Mouse (Mus musculus) olfactory bulb, adult 2 months (tissue): ENCODE results near the gene Mical3. TPM values are rescaled to one million over a fixed set of nuclear protein-coding genes. Genes with fewer than 3 reads are reported as not detected.
"Not testable (repeated sequence)": the region's sequence is repeated elsewhere in the genome, so short reads cannot be mapped to it uniquely, and the experiment has no call there.

Experiments used
- H3K27ac ChIP-seq: fragments of 200-500 bp; 2 replicates; pipeline ENCODE4 v1.5.1; 2012; ENCODE audit warnings: low read depth, low read length; ENCODE audit not compliant: insufficient read depth
- H3K4me1 ChIP-seq: fragments of 200-500 bp; 2 replicates; pipeline ENCODE4 v1.6.1; 2012; ENCODE audit warnings: low read length; ENCODE audit not compliant: control insufficient read depth, insufficient read depth
- H3K4me3 ChIP-seq: fragments of 200-500 bp; 2 replicates; pipeline ENCODE4 v1.5.1; 2012; ENCODE audit warnings: mild to moderate bottlenecking, low read depth, low read length, moderate library complexity; ENCODE audit not compliant: insufficient read depth
- CTCF ChIP-seq: fragments of 200-500 bp; IDR thresholded peaks from 2 replicates; pipeline ENCODE4 v1.5.1; 2012; ENCODE audit warnings: low read depth, mild to moderate bottlenecking, low read length, moderate library complexity; ENCODE audit not compliant: insufficient read depth
- POLR2A ChIP-seq: fragments of 200-500 bp; IDR thresholded peaks from 2 replicates; pipeline ENCODE4 v1.6.1; 2012; ENCODE audit warnings: mild to moderate bottlenecking, low read depth, low read length, moderate library complexity; ENCODE audit not compliant: insufficient read depth
- WGBS: fragments of 180-500 bp; shearing (Covaris S2); methylation state at CpG from one replicate; pipeline ENCODE4 v1.1.7; 2018; 5-methylcytosine and 5-hydroxymethylcytosine counted together
- polyA plus RNA-seq: library from polyadenylated mRNA; stranded (reverse); fragments of >200 nt; gene quantifications from 2 replicates; pipeline ENCODE4 v1.2.4, GENCODE M21; 2012; ENCODE audit warnings: low replicate concordance; ENCODE audit not compliant: missing spikeins, insufficient read depth, insufficient read length

Gene Mical3
- polyA plus RNA-seq, 1 experiment, result 277 TPM

GRCm38 (mm10) chr6:120917975-120918374 is 212.8 kb downstream of the Mical3 start:
- Histone ChIP-seq H3K4me1 (peaks cover 15% of the 10 kb centered on the region), H3K27ac (no peak overlapping the region), H3K4me3 (no peak overlapping the region)
- 73% methylated on average over 3 of the region's 3 CpGs for WGBS
- TF ChIP-seq CTCF (no peak), POLR2A (no peak)

- 19% methylated on average over 11 of the region's 14 CpGs for WGBS
- peaks cover 15% of the 10 kb centered on the region for H3K4me1 ChIP-seq
- peak overlapping the region; percentile 93 for H3K4me3 ChIP-seq
- H3K27ac ChIP-seq, result not testable (repeated sequence)
Measured at GRCm38 (mm10) chr6:120916972-120917881, 213.6 kb downstream of the Mical3 start.

GRCm38 (mm10) chr6:120916074-120916971 is 214.5 kb downstream of the Mical3 start, which contains the start of gene Bid:
TSS of gene Bid (minus strand) at chr6:120916853.
- Histone ChIP-seq H3K27ac (no peak within 1 kb of the TSS), H3K4me1 (peaks cover 15% of the 10 kb centered on the region), H3K4me3 (peak within 1 kb of the TSS; percentile 93)
- WGBS, result 1% methylated on average over 67 of the region's 67 CpGs
- TF ChIP-seq CTCF, result no peak
- no peak for TF ChIP-seq POLR2A

- H3K27ac ChIP-seq, result no peak overlapping the region
- H3K4me1 ChIP-seq, result peaks cover 15% of the 10 kb centered on the region
- WGBS, result 44% methylated on average over 2 of the region's 2 CpGs
- H3K4me3 ChIP-seq, result no peak overlapping the region
- TF ChIP-seq CTCF (no peak), POLR2A (no peak)
Measured at GRCm38 (mm10) chr6:120915649-120915975, 215.2 kb downstream of the Mical3 start.

GRCm38 (mm10) chr6:120914911-120915648 is 215.7 kb downstream of the Mical3 start:
- H3K4me3 ChIP-seq, result no peak overlapping the region
- H3K27ac ChIP-seq, result no peak overlapping the region
- 45% methylated on average over 9 of the region's 9 CpGs for WGBS
- H3K4me1 ChIP-seq, result peaks cover 15% of the 10 kb centered on the region
- no peak for TF ChIP-seq CTCF
- TF ChIP-seq POLR2A, result no peak

- Histone ChIP-seq H3K27ac (no peak overlapping the region), H3K4me3 (no peak overlapping the region), H3K4me1 (peaks cover 15% of the 10 kb centered on the region)
- 76% methylated on average over 4 of the region's 4 CpGs for WGBS
- TF ChIP-seq CTCF (no peak), POLR2A (no peak)
Measured at GRCm38 (mm10) chr6:120914533-120914910, 216.3 kb downstream of the Mical3 start.

- TF ChIP-seq CTCF (no peak), POLR2A (no peak)
- Histone ChIP-seq H3K27ac (no peak overlapping the region), H3K4me1 (peaks cover 15% of the 10 kb centered on the region), H3K4me3 (no peak overlapping the region)
- WGBS, result 85% methylated on average over 8 of the region's 8 CpGs
Measured at GRCm38 (mm10) chr6:120913783-120914182, 217.0 kb downstream of the Mical3 start.

GRCm38 (mm10) chr6:120912931-120913330 is 217.9 kb downstream of the Mical3 start:
- TF ChIP-seq POLR2A (no peak), CTCF (no peak)
- H3K4me3 ChIP-seq, result no peak overlapping the region
- H3K27ac ChIP-seq, result no peak overlapping the region
- peaks cover 15% of the 10 kb centered on the region for H3K4me1 ChIP-seq
- WGBS, result 79% methylated on average over 2 of the region's 2 CpGs
